Mouse (Mus musculus): Measurements from ENCODE around the gene Iqcd. TPM values are rescaled to one million over a fixed set of nuclear protein-coding genes. Genes with fewer than 3 reads are reported as not detected.
A peak's percentile ranks its signal among the peaks of the same experiment; 100 is the strongest.

Iqcd gene
- polyA plus RNA-seq, 1 experiment from 2014 or later: 1.1 TPM

DNA sequence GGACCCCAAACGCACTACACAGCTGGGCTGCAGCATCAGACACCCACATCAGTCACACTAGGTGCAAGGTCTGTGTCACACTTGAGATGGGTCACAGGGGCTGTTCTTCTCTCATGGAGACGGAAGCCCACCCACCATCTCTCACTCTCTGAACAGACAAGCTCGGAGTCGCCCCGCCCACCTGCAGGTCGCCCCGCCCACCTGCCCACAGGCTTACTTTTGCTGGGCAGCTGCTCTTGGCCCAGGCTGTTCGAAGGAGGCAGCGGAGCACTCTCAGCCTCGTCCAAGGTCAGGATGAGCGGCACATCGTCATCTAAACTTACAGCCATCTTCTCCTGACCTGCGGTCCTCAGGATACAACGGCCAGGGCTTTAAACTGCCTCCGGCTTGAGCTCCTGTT, 3.8 kb upstream of the Iqcd start:
- WGBS: 54% methylated on average over 15 of the region's 15 CpGs
- no peak overlapping the region for H3K27ac ChIP-seq
- no peaks in the 10 kb centered on the region for H3K9me3 ChIP-seq (replicated peaks; ENCODE audit: low read length)
- H3K9ac ChIP-seq (ENCODE audit: low read depth, low read length): no peak overlapping the region
- no peak overlapping the region for H3K4me3 ChIP-seq (replicated peaks; ENCODE audit: low read depth, low read length)
- no peak for TF ChIP-seq CTCF (IDR thresholded peaks at IDR 0.05; ENCODE audit: low read depth)
- ATAC-seq (replicated peaks; ENCODE audit: low FRiP score, low read depth) (no peak), DNase-seq (ENCODE audit: low spot score) (no peak)
- peaks cover 17% of the 10 kb centered on the region; the same call in 1 of the 2 replicates for H3K4me1 ChIP-seq (replicated peaks; ENCODE audit: insufficient read depth, low read length)
- no peak overlapping the region for H3K4me2 ChIP-seq (ENCODE audit: low read length)
- peaks cover 19% of the 10 kb centered on the region; the same call in 1 of the 2 replicates for H3K36me3 ChIP-seq (ENCODE audit: insufficient read depth, low read length)
- H3K27me3 ChIP-seq (ENCODE audit: insufficient read depth, low read length): no peaks in the 10 kb centered on the region

DNA sequence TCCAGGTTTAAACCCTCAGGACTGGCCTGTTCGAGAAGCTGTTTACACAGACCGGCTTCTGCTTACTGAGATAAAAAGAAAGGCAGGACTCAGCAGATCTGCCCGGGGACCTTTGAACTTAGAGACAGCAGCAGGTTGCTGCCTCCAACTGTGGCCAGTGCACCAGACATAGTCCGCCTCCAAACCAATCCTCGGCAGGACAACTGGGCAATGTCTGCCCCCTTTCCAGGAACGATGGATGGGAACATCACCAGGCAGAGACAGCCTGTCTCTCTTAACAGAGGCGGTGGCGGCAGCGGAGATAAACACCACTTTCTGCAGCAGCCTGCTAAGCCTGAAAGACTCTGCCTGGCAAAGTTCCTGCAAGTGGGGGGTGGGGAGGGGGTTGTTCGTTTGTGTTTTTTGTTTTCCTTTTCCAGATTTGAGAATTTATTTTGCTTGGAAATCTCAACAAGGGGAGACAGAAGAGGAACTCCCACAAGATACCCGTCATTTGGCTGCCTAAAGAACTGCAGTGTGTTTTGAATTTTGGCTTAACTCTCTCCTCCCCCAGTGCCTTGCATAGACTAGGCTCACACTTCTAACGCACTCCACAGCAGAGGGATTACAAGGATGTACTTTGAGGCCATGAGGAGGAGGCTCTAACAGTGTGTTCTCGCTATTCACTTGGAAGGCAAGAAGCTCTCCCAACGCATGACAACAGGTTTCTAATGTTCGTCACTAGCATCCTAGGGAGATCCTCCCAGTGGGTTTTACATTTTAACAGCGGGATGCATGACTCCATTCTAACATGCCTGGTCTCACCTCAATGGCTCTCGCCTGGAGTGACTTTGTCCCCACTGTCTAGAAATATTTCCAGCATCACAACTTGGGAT, 1.8 kb upstream of the Iqcd start:
- TF ChIP-seq CTCF (IDR thresholded peaks at IDR 0.05; ENCODE audit: low read depth): no peak
- H3K27ac ChIP-seq: peak overlapping the region; percentile 78
- H3K4me2 ChIP-seq (ENCODE audit: low read length): peak overlapping the region; percentile 93
- H3K4me1 ChIP-seq (replicated peaks; ENCODE audit: insufficient read depth, low read length): peaks cover 7% of the 10 kb centered on the region; the same call in 1 of the 2 replicates
- 11% methylated on average over 17 of the region's 17 CpGs for WGBS
- peak overlapping the region; percentile 10; the same call in 1 of the 2 replicates for H3K9ac ChIP-seq (ENCODE audit: low read depth, low read length)
- peak; percentile 12; the same call in 1 of the 2 replicates for ATAC-seq (replicated peaks; ENCODE audit: low FRiP score, low read depth)
- peaks cover 19% of the 10 kb centered on the region; the same call in 1 of the 2 replicates for H3K36me3 ChIP-seq (ENCODE audit: insufficient read depth, low read length)
- H3K27me3 ChIP-seq (ENCODE audit: insufficient read depth, low read length): no peaks in the 10 kb centered on the region
- DNase-seq (ENCODE audit: low spot score): peak; percentile 51
- no peaks in the 10 kb centered on the region for H3K9me3 ChIP-seq (replicated peaks; ENCODE audit: low read length)
- peak overlapping the region; percentile 89 for H3K4me3 ChIP-seq (replicated peaks; ENCODE audit: low read depth, low read length)

DNA sequence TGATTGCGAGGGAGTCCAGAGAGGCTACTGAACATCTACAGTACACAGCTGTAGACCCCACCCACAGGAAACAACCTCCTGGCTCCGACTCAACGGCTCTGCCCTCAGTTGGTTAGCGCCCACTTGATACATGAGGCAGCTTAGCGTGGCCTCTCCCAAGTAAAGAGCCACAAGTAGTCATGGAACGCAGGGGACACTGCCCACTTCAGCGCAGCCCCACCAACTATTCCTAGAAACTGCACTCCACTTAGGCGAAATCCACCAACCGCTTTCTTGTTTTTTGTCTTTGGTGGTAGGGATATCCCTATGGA, 1.2 kb upstream of the Iqcd start:
- 13% methylated on average over 9 of the region's 9 CpGs for WGBS
- Histone ChIP-seq H3K27me3 (ENCODE audit: insufficient read depth, low read length) (no peaks in the 10 kb centered on the region), H3K9me3 (replicated peaks; ENCODE audit: low read length) (no peaks in the 10 kb centered on the region), H3K36me3 (ENCODE audit: insufficient read depth, low read length) (peaks cover 19% of the 10 kb centered on the region; the same call in 1 of the 2 replicates), H3K27ac (peak overlapping the region; percentile 78), H3K9ac (ENCODE audit: low read depth, low read length) (peak overlapping the region; percentile 87; the same call in 1 of the 2 replicates), H3K4me1 (replicated peaks; ENCODE audit: insufficient read depth, low read length) (peaks cover 7% of the 10 kb centered on the region; the same call in 1 of the 2 replicates), H3K4me2 (ENCODE audit: low read length) (peak overlapping the region; percentile 93), H3K4me3 (replicated peaks; ENCODE audit: low read depth, low read length) (peak overlapping the region; percentile 89)
- ATAC-seq (replicated peaks; ENCODE audit: low FRiP score, low read depth): no peak
- TF ChIP-seq CTCF (IDR thresholded peaks at IDR 0.05; ENCODE audit: low read depth): no peak
- peak; percentile 62 for DNase-seq (ENCODE audit: low spot score)

DNA sequence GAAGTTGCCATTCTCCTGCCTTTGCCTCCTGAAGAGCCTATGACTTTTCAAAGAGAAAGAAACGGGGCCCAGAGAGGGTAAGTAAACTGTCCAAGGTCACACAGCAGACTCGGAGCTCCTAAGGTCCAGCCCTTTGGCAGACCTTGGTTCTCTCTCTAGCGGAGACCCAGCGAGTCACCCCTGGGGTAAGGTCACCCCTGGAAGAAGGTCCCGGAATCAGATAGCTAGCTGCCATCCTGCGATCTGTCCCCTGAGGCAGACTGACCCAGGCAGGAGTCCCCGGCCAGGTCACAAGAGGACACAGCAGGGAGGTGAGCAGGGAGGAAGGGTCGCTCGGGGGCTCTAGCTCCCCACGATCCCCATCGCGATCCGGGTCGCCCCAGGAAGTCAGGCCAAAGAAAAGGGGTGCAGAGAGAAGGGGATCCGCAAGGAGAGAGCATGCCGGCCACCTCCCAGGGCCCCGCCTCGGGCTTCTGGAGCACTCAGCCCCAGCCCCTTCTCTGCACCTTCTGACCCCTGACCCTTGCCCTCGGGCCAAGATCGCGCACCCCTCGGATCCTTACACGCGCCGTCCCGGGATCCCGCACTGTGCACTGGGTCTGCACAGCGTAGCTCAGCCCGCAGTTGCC, 762 bp upstream of the Iqcd start:
- TF ChIP-seq CTCF (IDR thresholded peaks at IDR 0.05; ENCODE audit: low read depth): no peak
- peak overlapping the region; percentile 87 for H3K9ac ChIP-seq (ENCODE audit: low read depth, low read length)
- peaks cover 7% of the 10 kb centered on the region; the same call in 1 of the 2 replicates for H3K4me1 ChIP-seq (replicated peaks; ENCODE audit: insufficient read depth, low read length)
- H3K4me2 ChIP-seq (ENCODE audit: low read length): peak overlapping the region; percentile 93
- ATAC-seq (replicated peaks; ENCODE audit: low FRiP score, low read depth): no peak
- WGBS: under 1% methylated on average over 24 of the region's 29 CpGs
- no peak for DNase-seq (ENCODE audit: low spot score)
- H3K9me3 ChIP-seq (replicated peaks; ENCODE audit: low read length): no peaks in the 10 kb centered on the region
- peak overlapping the region; percentile 89 for H3K4me3 ChIP-seq (replicated peaks; ENCODE audit: low read depth, low read length)
- H3K36me3 ChIP-seq (ENCODE audit: insufficient read depth, low read length): peaks cover 16% of the 10 kb centered on the region; the same call in 1 of the 2 replicates
- no peaks in the 10 kb centered on the region for H3K27me3 ChIP-seq (ENCODE audit: insufficient read depth, low read length)
- H3K27ac ChIP-seq: peak overlapping the region; percentile 78

DNA sequence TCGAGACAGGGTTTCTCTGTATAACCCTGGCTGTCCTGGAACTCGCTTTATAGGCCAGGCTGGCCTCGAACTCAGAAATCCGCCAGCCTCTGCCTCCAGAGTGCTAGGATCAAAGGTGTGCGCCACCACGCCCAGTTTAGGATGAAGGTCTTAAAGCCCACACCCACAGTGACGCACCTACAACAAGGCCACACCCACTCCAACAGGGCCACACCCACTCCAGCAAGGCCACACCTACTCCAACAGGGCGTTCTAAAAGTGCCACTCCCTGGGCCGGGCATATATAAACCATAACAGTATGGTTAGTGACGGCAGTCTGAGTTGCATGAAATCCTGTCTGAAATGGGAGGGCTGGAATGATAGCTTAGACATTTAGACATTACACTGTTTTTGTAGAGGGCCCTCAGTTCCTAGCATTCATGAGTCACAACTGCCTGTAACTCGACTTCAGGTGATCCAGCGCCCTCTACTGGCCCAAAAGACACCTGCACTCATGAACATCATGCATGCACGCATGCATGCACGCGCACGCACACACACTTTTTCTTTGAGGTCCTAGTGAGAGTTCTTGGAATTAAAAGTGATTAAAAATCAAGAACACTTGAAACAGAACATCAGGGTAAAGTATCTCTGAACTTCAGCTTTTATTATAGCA, 1.7 kb downstream of the Iqcd start:
- peak; percentile 64 for TF ChIP-seq CTCF (IDR thresholded peaks at IDR 0.05; ENCODE audit: low read depth)
- ATAC-seq (replicated peaks; ENCODE audit: low FRiP score, low read depth) (no peak), DNase-seq (ENCODE audit: low spot score) (no peak)
- H3K9ac ChIP-seq (ENCODE audit: low read depth, low read length): no peak overlapping the region
- H3K4me3 ChIP-seq (replicated peaks; ENCODE audit: low read depth, low read length): no peak overlapping the region
- no peak overlapping the region for H3K27ac ChIP-seq
- no peak overlapping the region for H3K4me2 ChIP-seq (ENCODE audit: low read length)
- 77% methylated on average over 16 of the region's 16 CpGs for whole genome bisulfite sequencing
- H3K9me3 ChIP-seq (replicated peaks; ENCODE audit: low read length): no peaks in the 10 kb centered on the region
- no peaks in the 10 kb centered on the region for H3K27me3 ChIP-seq (ENCODE audit: insufficient read depth, low read length)
- H3K4me1 ChIP-seq (replicated peaks; ENCODE audit: insufficient read depth, low read length): peaks cover 7% of the 10 kb centered on the region; the same call in 1 of the 2 replicates
- H3K36me3 ChIP-seq (ENCODE audit: insufficient read depth, low read length): no peaks in the 10 kb centered on the region

DNA sequence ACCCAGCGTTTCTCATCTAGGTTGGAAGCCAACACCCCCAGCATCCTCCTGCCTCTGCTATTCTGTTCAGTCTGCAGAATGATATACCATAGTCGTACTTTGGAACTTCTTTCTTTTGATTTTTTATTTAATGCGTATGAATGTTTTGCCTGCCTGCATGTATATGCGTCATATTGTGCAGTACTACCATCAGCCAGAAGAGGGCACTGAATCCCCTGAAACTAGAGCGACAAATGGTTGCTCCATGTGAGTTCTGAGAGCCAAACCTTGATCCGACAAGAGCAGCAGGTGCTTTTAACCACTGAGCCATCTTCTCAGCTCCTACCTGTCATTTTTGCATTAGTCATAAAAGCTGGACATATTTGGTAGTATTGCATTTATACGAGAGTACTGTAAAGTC, 3.3 kb downstream of the Iqcd start:
- no peaks in the 10 kb centered on the region for H3K36me3 ChIP-seq (ENCODE audit: insufficient read depth, low read length)
- peak; percentile 56 for TF ChIP-seq CTCF (IDR thresholded peaks at IDR 0.05; ENCODE audit: low read depth)
- no peak overlapping the region for H3K27ac ChIP-seq
- H3K9ac ChIP-seq (ENCODE audit: low read depth, low read length): no peak overlapping the region
- H3K4me1 ChIP-seq (replicated peaks; ENCODE audit: insufficient read depth, low read length): no peaks in the 10 kb centered on the region
- WGBS: 72% methylated on average over 7 of the region's 7 CpGs
- DNase-seq (ENCODE audit: low spot score): no peak
- ATAC-seq (replicated peaks; ENCODE audit: low FRiP score, low read depth): no peak
- no peaks in the 10 kb centered on the region for H3K27me3 ChIP-seq (ENCODE audit: insufficient read depth, low read length)
- no peak overlapping the region for H3K4me2 ChIP-seq (ENCODE audit: low read length)
- H3K9me3 ChIP-seq (replicated peaks; ENCODE audit: low read length): no peaks in the 10 kb centered on the region
- H3K4me3 ChIP-seq (replicated peaks; ENCODE audit: low read depth, low read length): no peak overlapping the region
